Mouse (Mus musculus): ENCODE results near the gene Pawr.

GRCm38 (mm10) chr10:108385480-108385955 lies 53.6 kb downstream of the Pawr start:
- no peak for TF ChIP-seq GATA1 (IDR thresholded peaks at IDR 0.05; ENCODE audit: borderline replicate concordance, low read length)
- TF ChIP-seq FLI1 (IDR thresholded peaks at IDR 0.05; ENCODE audit: low read length): no peak

All from megakaryocyte, embryonic 14.5 days (primary cell).